In the genomic region with DNA sequence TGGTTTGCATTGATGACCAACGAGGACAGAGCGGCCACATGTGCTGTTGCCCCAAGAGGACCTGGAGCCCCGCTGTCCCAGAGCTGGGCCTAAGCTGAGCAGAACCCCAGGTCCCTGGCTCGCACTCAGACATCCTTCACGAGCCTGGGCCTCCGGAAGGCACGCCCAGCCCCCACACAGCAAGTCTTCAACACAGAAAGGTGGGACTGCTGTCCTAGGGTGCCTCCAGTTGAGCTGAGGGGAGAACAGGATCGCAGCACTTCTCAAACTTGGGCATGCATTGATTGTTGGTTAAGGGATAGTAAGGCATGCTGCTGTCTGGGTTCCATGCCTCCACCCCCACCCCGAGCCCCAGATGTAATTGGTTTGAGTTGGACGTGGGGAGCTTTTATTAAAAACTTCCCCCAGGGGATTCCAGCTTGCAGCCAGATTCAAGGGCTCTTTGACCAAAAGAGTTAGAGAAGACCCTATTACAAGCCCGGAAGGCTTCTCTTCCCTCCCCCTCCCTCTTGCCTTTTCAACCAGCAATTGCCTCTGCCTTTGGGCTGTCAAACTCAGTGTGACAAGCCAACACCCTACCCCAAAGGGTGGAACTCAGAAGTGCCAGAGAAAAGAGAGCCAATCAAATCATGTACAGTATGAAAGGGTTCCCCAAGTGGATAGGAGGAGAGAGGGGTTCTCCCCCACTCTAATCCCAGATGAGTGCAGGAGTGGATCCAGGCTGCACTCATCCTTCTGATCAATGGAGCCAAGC, we compare ENCODE assay signal across 8 mouse cellular contexts. TPM values are rescaled to one million over a fixed set of nuclear protein-coding genes. Genes with fewer than 3 reads are reported as not detected.
DNase-seq lines count a peak whose midpoint lies in the region; ATAC-seq and TF ChIP-seq lines count a peak whose summit lies in the region.

No protein-coding gene starts in this region.

- H3K4me1 ChIP-seq in kidney, postnatal 0 days (replicated peaks; ENCODE audit: insufficient read depth, low read length): no peaks in the 10 kb centered on the region
- peaks cover 23% of the 10 kb centered on the region for H3K4me1 ChIP-seq in liver, embryonic 15.5 days (replicated peaks)
- H3K4me1 ChIP-seq in stomach, embryonic 15.5 days: peaks cover 9% of the 10 kb centered on the region; the same call in 1 of the 2 replicates

- no peaks in the 10 kb centered on the region for H3K27me3 ChIP-seq in kidney, postnatal 0 days (ENCODE audit: insufficient read depth, low read length)
- H3K27me3 ChIP-seq in liver, embryonic 15.5 days: no peaks in the 10 kb centered on the region
- H3K27me3 ChIP-seq in stomach, embryonic 15.5 days (replicated peaks): no peaks in the 10 kb centered on the region

- peak overlapping the region; percentile 84 for H3K4me2 ChIP-seq in kidney, postnatal 0 days (ENCODE audit: low read length)
- H3K4me2 ChIP-seq in liver, embryonic 15.5 days: peak overlapping the region; percentile 78
- H3K4me2 ChIP-seq in stomach, embryonic 15.5 days: peak overlapping the region; percentile 81

- TF ChIP-seq CTCF in kidney, postnatal 0 days (IDR thresholded peaks at IDR 0.05; ENCODE audit: low read depth): no peak

- peak overlapping the region; percentile 39 for H3K4me3 ChIP-seq in kidney, postnatal 0 days (replicated peaks; ENCODE audit: low read depth, low read length)
- peak overlapping the region; percentile 57 for H3K4me3 ChIP-seq in liver, embryonic 15.5 days (replicated peaks)
- peak overlapping the region; percentile 57 for H3K4me3 ChIP-seq in stomach, embryonic 15.5 days (replicated peaks)

- H3K27ac ChIP-seq in kidney, postnatal 0 days: no peak overlapping the region; the same call in 1 of the 2 replicates
- H3K27ac ChIP-seq in liver, embryonic 15.5 days (replicated peaks): 0 out of 2 replicates have a peak overlapping the region, but pooled peaks have one; percentile 6
- peak overlapping the region; percentile 65 for H3K27ac ChIP-seq in stomach, embryonic 15.5 days

- peak overlapping the region; percentile 63 for H3K9ac ChIP-seq in kidney, postnatal 0 days (ENCODE audit: low read depth, low read length)
- peak overlapping the region; percentile 42; the same call in 1 of the 2 replicates for H3K9ac ChIP-seq in liver, embryonic 15.5 days
- no peak overlapping the region for H3K9ac ChIP-seq in stomach, embryonic 15.5 days

- 4% methylated on average over 11 of the region's 11 CpGs for WGBS in kidney, postnatal 0 days
- 7% methylated on average over 11 of the region's 11 CpGs for WGBS in liver, embryonic 15.5 days (ENCODE audit: insufficient replicate concordance)
- WGBS in stomach, embryonic 15.5 days: 5% methylated on average over 11 of the region's 11 CpGs

- DNase-seq in kidney, postnatal 0 days (ENCODE audit: low spot score): peak; percentile 38
- DNase-seq in kidney, postnatal 10 days: no peak
- peak; percentile 77 for DNase-seq in ES-CJ7 (ENCODE audit: low read depth, low spot score)
- peak; percentile 47 to 50 for DNase-seq in heart, postnatal 10 days
- no peak for DNase-seq in adrenal gland, adult 18-20 months (ENCODE audit: low spot score in 2 of 2)

- H3K36me3 ChIP-seq in kidney, postnatal 0 days (ENCODE audit: insufficient read depth, low read length): no peaks in the 10 kb centered on the region
- no peaks in the 10 kb centered on the region for H3K36me3 ChIP-seq in liver, embryonic 15.5 days (replicated peaks)
- no peaks in the 10 kb centered on the region for H3K36me3 ChIP-seq in stomach, embryonic 15.5 days

- intact Hi-C loops in heart, postnatal 10 days (cut with DNase I): loop anchor here (1.0 to 2.0 kb wide), 5 partner anchors 48 to 190 kb away; no protein-coding TSS in a partner anchor

- no peaks in the 10 kb centered on the region for H3K9me3 ChIP-seq in kidney, postnatal 0 days (replicated peaks; ENCODE audit: low read length)
- H3K9me3 ChIP-seq in liver, embryonic 15.5 days (replicated peaks): no peaks in the 10 kb centered on the region
- H3K9me3 ChIP-seq in stomach, embryonic 15.5 days: no peaks in the 10 kb centered on the region

- no peak; the same call in 1 of the 2 replicates for ATAC-seq in kidney, postnatal 0 days (replicated peaks; ENCODE audit: low FRiP score, low read depth)
- ATAC-seq in common myeloid progenitor, adult 5-6 weeks (replicated peaks; ENCODE audit: low read depth, poor library complexity, severe bottlenecking): peak; percentile 54
- ATAC-seq in liver, embryonic 15.5 days (ENCODE audit: insufficient read depth): peak; percentile 33
- ATAC-seq in stomach, embryonic 15.5 days (ENCODE audit: insufficient read depth, low FRiP score, low read depth): peak; percentile 68

RNA-seq across cellular contexts. Expression of a gene that starts 1.0 kb away (rescaled TPM):
- polyA plus RNA-seq in kidney, postnatal 0 days (2015; fragmentation: Nextera tagmentation; extraction: Ambion mirVana): 116 and 117 TPM in 2 replicates
- total RNA-seq in common myeloid progenitor, adult 5-6 weeks (2017): 57.2 and 83.1 TPM in 2 replicates
- total RNA-seq in heart, postnatal 10 days (2021): 10 to 100 TPM; 47.9 to 51.0 TPM
- 13.2 and 13.3 TPM in 2 replicates for polyA plus RNA-seq in liver, embryonic 15.5 days (2015; fragmentation: Nextera tagmentation; extraction: Ambion mirVana)
- 185 and 189 TPM in 2 replicates for polyA plus RNA-seq in stomach, embryonic 15.5 days (2015; fragmentation: Nextera tagmentation; extraction: Ambion mirVana)
- total RNA-seq in adrenal gland, adult 18-20 months (2021): 10 to 100 TPM; 66.8 to 77.4 TPM

RNA-seq across cellular contexts. Expression of a gene that starts 12.0 kb away (rescaled TPM):
- 0.12 TPM in 1 of 2 replicates, not detected in the other for polyA plus RNA-seq in kidney, postnatal 0 days (2015; fragmentation: Nextera tagmentation; extraction: Ambion mirVana)
- not detected in 2 replicates for total RNA-seq in common myeloid progenitor, adult 5-6 weeks (2017)
- not detected for total RNA-seq in heart, postnatal 10 days (2021)
- not detected in 2 replicates for polyA plus RNA-seq in liver, embryonic 15.5 days (2015; fragmentation: Nextera tagmentation; extraction: Ambion mirVana)
- polyA plus RNA-seq in stomach, embryonic 15.5 days (2015; fragmentation: Nextera tagmentation; extraction: Ambion mirVana): not detected in 2 replicates
- total RNA-seq in adrenal gland, adult 18-20 months (2021): not detected

Comparison
In these comparisons a context has a peak if more than half of its experiments do, and no peak if none do; other contexts are left out.
1. DNase-seq: peak in kidney, postnatal 0 days (single experiment), ES-CJ7 (single experiment) and heart, postnatal 10 days (2 of 2); none in kidney, postnatal 10 days (single experiment) and adrenal gland, adult 18-20 months (0 of 2).
2. Peak in every context shown above with its lines, with median percentiles within 50 percentile points of each other: H3K4me2 ChIP-seq and H3K4me3 ChIP-seq.